Mouse (Mus musculus) MEL (cell line): ENCODE results near the gene Vps72. TPM values are rescaled to one million over a fixed set of nuclear protein-coding genes. Genes with fewer than 3 reads are reported as not detected.

Source experiments
- DNase-seq: peaks from one replicate; pipeline ENCODE4 v3.0.0; 2011; ENCODE audit warnings: low read depth, low spot score
- H3K27ac ChIP-seq: 2 replicates; pipeline ENCODE4 v1.5.1; 2012; ENCODE audit warnings: low read depth, mild to moderate bottlenecking, control low read depth, low read length, moderate library complexity; ENCODE audit not compliant: control insufficient read depth
- H3K27me3 ChIP-seq, 2 experiments: fragments of 150-350 bp in 1 of 2; sonication (generic) in 1 of 2; 2 replicates each; pipeline ENCODE4 v1.6.1; 2012; ENCODE audit warnings: low read length in 2 of 2, mild to moderate bottlenecking in 2 of 2, improper control_type of control experiment in 1 of 2, moderate library complexity in 1 of 2; ENCODE audit not compliant: insufficient read depth in 2 of 2, control insufficient read depth in 1 of 2
- H3K36me3 ChIP-seq, 2 experiments: 2 replicates each; pipeline ENCODE4 v1.6.1; 2012 to 2014; ENCODE audit warnings: low read length in 2 of 2, improper control_type of control experiment in 1 of 2, inconsistent platforms in 1 of 2, mild to moderate bottlenecking in 1 of 2; ENCODE audit not compliant: insufficient read depth in 2 of 2, control insufficient read depth in 1 of 2
- H3K4me1 ChIP-seq, 2 experiments: fragments of 150-350 bp in 1 of 2; sonication (generic) in 1 of 2; 2 replicates each; pipeline ENCODE4 v1.6.1; 2012; ENCODE audit warnings: low read length in 2 of 2, improper control_type of control experiment in 1 of 2, mild to moderate bottlenecking in 1 of 2; ENCODE audit not compliant: insufficient read depth in 2 of 2, control insufficient read depth in 1 of 2
- H3K4me3 ChIP-seq, 2 experiments: fragments of 150-350 bp in 1 of 2; sonication (generic) in 1 of 2; 2 replicates each; pipeline ENCODE4 v1.5.1; 2012; ENCODE audit warnings: low read depth in 2 of 2, low read length in 2 of 2, mild to moderate bottlenecking in 2 of 2, moderate library complexity in 2 of 2, control low read depth in 1 of 2, improper control_type of control experiment in 1 of 2; ENCODE audit not compliant: control insufficient read depth in 1 of 2, insufficient read depth in 1 of 2
- H3K79me2 ChIP-seq: 2 replicates; pipeline ENCODE4 v1.6.1; 2012; ENCODE audit warnings: mild to moderate bottlenecking, low read length, moderate library complexity; ENCODE audit not compliant: control insufficient read depth, poor library complexity, insufficient read depth
- H3K9ac ChIP-seq: 2 replicates; pipeline ENCODE4 v1.6.1; 2012; ENCODE audit warnings: low read depth, mild to moderate bottlenecking, control low read depth, low read length, moderate library complexity; ENCODE audit not compliant: control insufficient read depth, poor library complexity, severe bottlenecking
- H3K9me3 ChIP-seq: fragments of 150-350 bp; sonication (generic); replicated peaks from 2 replicates; pipeline ENCODE4 v1.6.1; 2012; ENCODE audit warnings: mild to moderate bottlenecking, low read length, improper control_type of control experiment, moderate library complexity; ENCODE audit not compliant: insufficient read depth
- BHLHE40 ChIP-seq: IDR thresholded peaks from 2 replicates; pipeline ENCODE4 v1.6.1; 2012; ENCODE audit warnings: low read depth, mild to moderate bottlenecking, inconsistent platforms, low read length, improper control_type of control experiment, borderline replicate concordance
- CTCF ChIP-seq, 3 experiments: IDR thresholded peaks in 2 of 3; conservative IDR thresholded peaks in 1 of 3; 2 replicates each; pipeline ENCODE4 v1.5.1; 2011 to 2012; ENCODE audit warnings: low read length in 3 of 3, low read depth in 2 of 3, mild to moderate bottlenecking in 2 of 3, improper control_type of control experiment in 1 of 3, inconsistent platforms in 1 of 3, mixed read lengths in 1 of 3, moderate library complexity in 1 of 3; ENCODE audit not compliant: control insufficient read depth in 1 of 3, insufficient read depth in 1 of 3, poor library complexity in 1 of 3, severe bottlenecking in 1 of 3
- ELF1 ChIP-seq: IDR thresholded peaks from 2 replicates; pipeline ENCODE4 v1.6.1; 2014; ENCODE audit warnings: low read depth, mild to moderate bottlenecking, inconsistent platforms, low read length, improper control_type of control experiment, moderate library complexity
- GATA1 ChIP-seq: IDR thresholded peaks from 2 replicates; pipeline ENCODE4 v1.6.1; 2011; ENCODE audit warnings: low read depth, low read length, improper control_type of control experiment
- MEF2A ChIP-seq: IDR thresholded peaks from 2 replicates; pipeline ENCODE4 v1.6.1; 2014; ENCODE audit warnings: low read depth, mild to moderate bottlenecking, inconsistent platforms, low read length, improper control_type of control experiment; ENCODE audit not compliant: poor library complexity, insufficient replicate concordance, severe bottlenecking; ENCODE audit errors: extremely low read depth
- MXI1 ChIP-seq: IDR thresholded peaks from 2 replicates; pipeline ENCODE4 v1.6.1; 2011; ENCODE audit warnings: mild to moderate bottlenecking, low read depth, low read length, improper control_type of control experiment
- MYB ChIP-seq: IDR thresholded peaks from 2 replicates; pipeline ENCODE4 v1.6.1; 2011; ENCODE audit warnings: mild to moderate bottlenecking, low read depth, low read length, improper control_type of control experiment
- MYC ChIP-seq: IDR thresholded peaks from 2 replicates; pipeline ENCODE4 v1.6.1; 2011; ENCODE audit warnings: low read depth, mild to moderate bottlenecking, low read length, improper control_type of control experiment, moderate library complexity
- POLR2A ChIP-seq, 2 experiments: IDR thresholded peaks; 2 replicates each; pipeline ENCODE4 v1.6.1; 2011 to 2012; ENCODE audit warnings: low read length in 2 of 2, mild to moderate bottlenecking in 2 of 2, control low read depth in 1 of 2, improper control_type of control experiment in 1 of 2, low read depth in 1 of 2, moderate library complexity in 1 of 2; ENCODE audit not compliant: control insufficient read depth in 1 of 2, insufficient read depth in 1 of 2, poor library complexity in 1 of 2
- POLR2AphosphoS5 ChIP-seq: IDR thresholded peaks from 2 replicates; pipeline ENCODE4 v1.6.1; 2012; ENCODE audit warnings: low read depth, borderline replicate concordance, mild to moderate bottlenecking, inconsistent platforms, low read length, moderate library complexity, mixed read lengths
- RCOR1 ChIP-seq: IDR thresholded peaks from 2 replicates; pipeline ENCODE4 v1.6.1; 2012; ENCODE audit warnings: low read depth, mild to moderate bottlenecking, inconsistent platforms, low read length, improper control_type of control experiment
- SMC3 ChIP-seq: IDR thresholded peaks from 2 replicates; pipeline ENCODE4 v1.6.1; 2011; ENCODE audit warnings: low read depth, low read length, improper control_type of control experiment
- USF1 ChIP-seq: IDR thresholded peaks from 2 replicates; pipeline ENCODE4 v1.6.1; 2014; ENCODE audit warnings: low read depth, mild to moderate bottlenecking, inconsistent platforms, low read length, improper control_type of control experiment, moderate library complexity
- ZC3H11A ChIP-seq: IDR thresholded peaks from 2 replicates; pipeline ENCODE4 v1.6.1; 2012; ENCODE audit warnings: low read depth, mild to moderate bottlenecking, inconsistent platforms, low read length, improper control_type of control experiment
- ZKSCAN1 ChIP-seq: IDR thresholded peaks from 2 replicates; pipeline ENCODE4 v1.6.1; 2012; ENCODE audit warnings: low read depth, mild to moderate bottlenecking, inconsistent platforms, low read length, improper control_type of control experiment, moderate library complexity
- ZMIZ1 ChIP-seq: IDR thresholded peaks from 2 replicates; pipeline ENCODE4 v1.6.1; 2012; ENCODE audit warnings: low read depth, mild to moderate bottlenecking, inconsistent platforms, low read length, improper control_type of control experiment, moderate library complexity
- ZNF384 ChIP-seq: IDR thresholded peaks from 2 replicates; pipeline ENCODE4 v1.6.1; 2012; ENCODE audit warnings: low read depth, mild to moderate bottlenecking, inconsistent platforms, low read length, improper control_type of control experiment
- polyA plus RNA-seq, 2 experiments: library from polyadenylated mRNA; stranded (reverse) in 1 of 2; unstranded in 1 of 2; fragments of >175 nt in 1 of 2; fragments of >200 nt in 1 of 2; gene quantifications; 2 replicates each; pipeline versions ENCODE4 v1.2.1 to v1.2.4; 2012; ENCODE audit warnings: low replicate concordance in 2 of 2, low read depth in 1 of 2; ENCODE audit not compliant: insufficient read length in 2 of 2, insufficient read depth in 1 of 2, missing spikeins in 1 of 2
- total RNA-seq: library from RNA; depleted of rRNA; stranded (reverse); fragments of 300-350 nt; gene quantifications from 2 replicates; pipeline ENCODE4 v1.2.3, GENCODE M21; 2012; rRNA removed

Gene Vps72
- total and polyA plus RNA-seq, 3 experiments, result 128 to 416 (median 266) TPM

DNA sequence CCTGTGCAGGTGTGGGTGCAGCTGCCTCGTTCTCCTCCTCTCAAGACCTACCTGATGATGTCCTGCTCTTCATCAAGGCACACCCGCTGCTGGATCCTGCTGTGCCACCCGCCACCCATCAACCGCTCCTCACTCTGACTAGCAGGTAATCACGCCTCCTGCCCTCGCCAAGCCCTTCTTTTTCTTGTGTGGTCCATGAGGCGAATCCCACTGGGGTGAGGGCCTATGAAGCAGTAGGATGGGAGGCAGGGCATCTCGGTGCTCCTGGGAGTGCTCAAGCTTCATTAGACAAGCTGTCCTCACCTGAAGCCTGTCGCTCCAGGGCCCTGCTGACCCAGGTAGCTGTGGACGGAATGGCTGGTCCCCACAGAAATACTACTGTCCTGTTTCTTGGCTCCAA is 59.2 kb downstream of the Vps72 start:
- Histone ChIP-seq H3K27ac (no peak overlapping the region), H3K79me2 (no peaks in the 10 kb centered on the region), H3K36me3 (peaks cover 0 to 3% of the 10 kb centered on the region in 2 experiments; a peak in 2 of 4 replicates), H3K9me3 (no peaks in the 10 kb centered on the region), H3K27me3 (no peaks in the 10 kb centered on the region), H3K4me3 (no peak overlapping the region), H3K4me1 (peaks cover 3% of the 10 kb centered on the region in 2 experiments)
- TF ChIP-seq USF1 (no peak), ZNF384 (no peak), SMC3 (no peak), GATA1 (no peak), ELF1 (no peak), MYC (no peak), ZMIZ1 (no peak), MEF2A (no peak), POLR2AphosphoS5 (no peak), MXI1 (no peak), ZKSCAN1 (no peak), ZC3H11A (no peak), CTCF (IDR thresholded peaks at IDR 0.05 in 2 of 3, conservative IDR thresholded peaks at IDR 0.05 in 1 of 3; ENCODE audit: control insufficient read depth in 1 of 3, insufficient read depth in 1 of 3, low read depth in 2 of 3, low read length in 3 of 3, poor library complexity in 1 of 3, severe bottlenecking in 1 of 3) (no peak), MYB (no peak), POLR2A (IDR thresholded peaks at IDR 0.05; ENCODE audit: control insufficient read depth in 1 of 2, insufficient read depth in 1 of 2, low read depth in 1 of 2, low read length in 2 of 2, poor library complexity in 1 of 2) (no peak)
- TF ChIP-seq, all 39 proteins: peak for 0
- DNase-seq, result no peak
- H3K9ac ChIP-seq, result no peak overlapping the region

GRCm38 (mm10) chr3:95171105-95171504 is 60.3 kb downstream of the Vps72 start:
- Histone ChIP-seq H3K36me3 (no peaks in the 10 kb centered on the region), H3K27ac (no peak overlapping the region), H3K4me3 (no peak overlapping the region), H3K9me3 (no peaks in the 10 kb centered on the region), H3K4me1 (no peaks in the 10 kb centered on the region), H3K79me2 (no peaks in the 10 kb centered on the region), H3K9ac (no peak overlapping the region), H3K27me3 (no peaks in the 10 kb centered on the region)
- TF ChIP-seq BHLHE40 (no peak), POLR2A (IDR thresholded peaks at IDR 0.05; ENCODE audit: control insufficient read depth in 1 of 2, insufficient read depth in 1 of 2, low read depth in 1 of 2, low read length in 2 of 2, poor library complexity in 1 of 2) (no peak), CTCF (IDR thresholded peaks at IDR 0.05 in 2 of 3, conservative IDR thresholded peaks at IDR 0.05 in 1 of 3; ENCODE audit: control insufficient read depth in 1 of 3, insufficient read depth in 1 of 3, low read depth in 2 of 3, low read length in 3 of 3, poor library complexity in 1 of 3, severe bottlenecking in 1 of 3) (no peak), RCOR1 (no peak)
- DNase-seq, result no peak

Other genes with a start within 250 kb of the Vps72 start
- 890 and 977 TPM in 2 replicates for gene Psmb4, start 224.1 kb upstream of the Vps72 start, total RNA-seq
- 100 to 1,000 TPM; 826 to 964 TPM for gene Psmb4, start 224.1 kb upstream of the Vps72 start, polyA plus RNA-seq
- gene Selenbp1, start 178.0 kb upstream of the Vps72 start, total RNA-seq, result 109 and 179 TPM in 2 replicates
- gene Selenbp1, start 178.0 kb upstream of the Vps72 start, polyA plus RNA-seq, result 100 to 1,000 TPM in 1 of 2 experiments, not detected in 1; 365 TPM
- 9.5 and 10.0 TPM in 2 replicates for gene Rfx5, start 156.9 kb upstream of the Vps72 start, total RNA-seq
- gene Rfx5, start 156.9 kb upstream of the Vps72 start, polyA plus RNA-seq, result 10 to 100 TPM in 1 of 2 experiments, not detected in 1; 19.4 TPM
- 45.0 and 45.1 TPM in 2 replicates for gene Pi4kb, start 136.3 kb upstream of the Vps72 start, total RNA-seq
- gene Pi4kb, start 136.3 kb upstream of the Vps72 start, polyA plus RNA-seq, result 10 to 100 TPM in 1 of 2 experiments, not detected in 1; 56.7 TPM
- gene Zfp687, start 95.6 kb upstream of the Vps72 start, total RNA-seq, result 14.5 and 16.2 TPM in 2 replicates
- gene Zfp687, start 95.6 kb upstream of the Vps72 start, polyA plus RNA-seq, result 10 to 100 TPM in 1 of 2 experiments, not detected in 1; 36.6 TPM
- gene Psmd4, start 68.4 kb upstream of the Vps72 start, total RNA-seq, result 631 and 709 TPM in 2 replicates
- gene Psmd4, start 68.4 kb upstream of the Vps72 start, polyA plus RNA-seq, result 100 to 1,000 TPM in 1 of 2 experiments, not detected in 1; 816 TPM
- gene Pip5k1a, start 4.1 kb upstream of the Vps72 start, total RNA-seq, result 47.7 and 48.6 TPM in 2 replicates
- gene Pip5k1a, start 4.1 kb upstream of the Vps72 start, polyA plus RNA-seq, result 100 to 1,000 TPM; 103 to 322 TPM
- gene Tmod4, start 13.5 kb downstream of the Vps72 start, total RNA-seq, result 1.6 and 3.1 TPM in 2 replicates
- gene Tmod4, start 13.5 kb downstream of the Vps72 start, polyA plus RNA-seq, result 1 to 10 TPM in 1 of 2 experiments, not detected in 1; 5.4 TPM
- gene Scnm1, start 23.0 kb downstream of the Vps72 start, total RNA-seq, result 71.8 and 93.1 TPM in 2 replicates
- gene Scnm1, start 23.0 kb downstream of the Vps72 start, polyA plus RNA-seq, result 100 to 1,000 TPM in 1 of 2 experiments, not detected in 1; 104 TPM
- 22.1 and 22.7 TPM in 2 replicates for gene Lysmd1, start 23.1 kb downstream of the Vps72 start, total RNA-seq
- gene Lysmd1, start 23.1 kb downstream of the Vps72 start, polyA plus RNA-seq, result 100 to 1,000 TPM in 1 of 2 experiments, 10 to 100 TPM in 1; 22.9 to 102 TPM
- 3.1 and 4.5 TPM in 2 replicates for gene Tnfaip8l2, start 31.3 kb downstream of the Vps72 start, total RNA-seq
- 1 to 10 TPM in 1 of 2 experiments, not detected in 1; 5.8 TPM for gene Tnfaip8l2, start 31.3 kb downstream of the Vps72 start, polyA plus RNA-seq
- gene Sema6c, start 49.4 kb downstream of the Vps72 start, total RNA-seq, result 0.35 and 0.69 TPM in 2 replicates
- gene Sema6c, start 49.4 kb downstream of the Vps72 start, polyA plus RNA-seq, result 1 to 10 TPM in 1 of 2 experiments, not detected in 1; 3.2 TPM
- gene Gabpb2, start 106.9 kb downstream of the Vps72 start, total RNA-seq, result 78.7 and 82.2 TPM in 2 replicates
- 10 to 100 TPM; 72.2 to 92.8 TPM for gene Gabpb2, start 106.9 kb downstream of the Vps72 start, polyA plus RNA-seq
- 238 and 341 TPM in 2 replicates for gene Cdc42se1, start 117.7 kb downstream of the Vps72 start, total RNA-seq
- gene Cdc42se1, start 117.7 kb downstream of the Vps72 start, polyA plus RNA-seq, result 100 to 1,000 TPM in 1 of 2 experiments, not detected in 1; 472 TPM
- gene Mllt11, start 121.1 kb downstream of the Vps72 start, total RNA-seq, result 6.7 and 7.3 TPM in 2 replicates
- gene Mllt11, start 121.1 kb downstream of the Vps72 start, polyA plus RNA-seq, result 10 to 100 TPM in 1 of 2 experiments, not detected in 1; 24.6 TPM
- gene Gm128, start 130.6 kb downstream of the Vps72 start, total RNA-seq, result 0.08 TPM in 1 of 2 replicates, not detected in the other
- gene Gm128, start 130.6 kb downstream of the Vps72 start, polyA plus RNA-seq, result under 1 TPM in 1 of 2 experiments, not detected in 1; 0.18 TPM
- 0.19 and 0.20 TPM in 2 replicates for gene Bnipl, start 140.2 kb downstream of the Vps72 start, total RNA-seq
- under 1 TPM in 1 of 2 experiments, not detected in 1; 0.43 TPM for gene Bnipl, start 140.2 kb downstream of the Vps72 start, polyA plus RNA-seq
- gene Mindy1, start 170.3 kb downstream of the Vps72 start, total RNA-seq, result 203 and 265 TPM in 2 replicates
- 100 to 1,000 TPM in 1 of 2 experiments, not detected in 1; 234 TPM for gene Mindy1, start 170.3 kb downstream of the Vps72 start, polyA plus RNA-seq
- gene Prune1, start 171.1 kb downstream of the Vps72 start, total RNA-seq, result 28.5 and 32.4 TPM in 2 replicates
- gene Prune1, start 171.1 kb downstream of the Vps72 start, polyA plus RNA-seq, result 10 to 100 TPM in 1 of 2 experiments, not detected in 1; 51.8 TPM
- gene Anxa9, start 196.2 kb downstream of the Vps72 start, total RNA-seq, result 7.7 and 7.8 TPM in 2 replicates
- gene Anxa9, start 196.2 kb downstream of the Vps72 start, polyA plus RNA-seq, result 10 to 100 TPM in 1 of 2 experiments, not detected in 1; 33.9 TPM
- 240 and 307 TPM in 2 replicates for gene Cers2, start 203.8 kb downstream of the Vps72 start, total RNA-seq
- 100 to 1,000 TPM; 134 to 357 TPM for gene Cers2, start 203.8 kb downstream of the Vps72 start, polyA plus RNA-seq
- gene Setdb1, start 246.2 kb downstream of the Vps72 start, total RNA-seq, result 91.0 and 101 TPM in 2 replicates
- 100 to 1,000 TPM in 1 of 2 experiments, not detected in 1; 116 TPM for gene Setdb1, start 246.2 kb downstream of the Vps72 start, polyA plus RNA-seq